8 mouse cellular contexts compared by ENCODE assay signal in genomic region chr12:12905117-12905516, GRCm38 (mm10). TPM values are rescaled to one million over a fixed set of nuclear protein-coding genes. Genes with fewer than 3 reads are reported as not detected.
DNase-seq lines count a peak whose midpoint lies in the region; ATAC-seq lines count a peak whose summit lies in the region.

No protein-coding gene starts in this region.

- peak overlapping the region; percentile 78 for H3K4me2 ChIP-seq in heart, embryonic 13.5 days
- peak overlapping the region; percentile 47 for H3K4me2 ChIP-seq in forebrain, embryonic 14.5 days (ENCODE audit: low read length)
- H3K4me2 ChIP-seq in midbrain, embryonic 12.5 days (replicated peaks), result peak overlapping the region; percentile 60

- no peaks in the 10 kb centered on the region for H3K9me3 ChIP-seq in heart, embryonic 13.5 days
- H3K9me3 ChIP-seq in forebrain, embryonic 14.5 days (replicated peaks; ENCODE audit: control insufficient read depth, low read length), result no peaks in the 10 kb centered on the region
- no peaks in the 10 kb centered on the region for H3K9me3 ChIP-seq in midbrain, embryonic 12.5 days

- no peak overlapping the region for H3K4me3 ChIP-seq in heart, embryonic 13.5 days
- H3K4me3 ChIP-seq in forebrain, embryonic 14.5 days (ENCODE audit: low read depth, low read length), result no peak overlapping the region
- no peak overlapping the region for H3K4me3 ChIP-seq in midbrain, embryonic 12.5 days

- no peak for ATAC-seq in heart, embryonic 13.5 days (ENCODE audit: extremely low read depth, insufficient number of reproducible peaks, low FRiP score, low TSS enrichment)
- ATAC-seq in forebrain, embryonic 14.5 days, result peak; percentile 6; the same call in 1 of the 2 replicates
- ATAC-seq in midbrain, embryonic 12.5 days (ENCODE audit: low FRiP score, low read depth), result peak; percentile 24

- H3K9ac ChIP-seq in heart, embryonic 13.5 days, result no peak overlapping the region
- peak overlapping the region; percentile 63 for H3K9ac ChIP-seq in forebrain, embryonic 14.5 days (ENCODE audit: low read length)
- H3K9ac ChIP-seq in midbrain, embryonic 12.5 days (replicated peaks), result no peak overlapping the region

- peaks cover 23% of the 10 kb centered on the region for H3K4me1 ChIP-seq in heart, embryonic 13.5 days
- H3K4me1 ChIP-seq in forebrain, embryonic 14.5 days (ENCODE audit: control insufficient read depth, insufficient read depth, low read length), result peaks cover 39% of the 10 kb centered on the region
- H3K4me1 ChIP-seq in midbrain, embryonic 12.5 days, result peaks cover 42% of the 10 kb centered on the region

- peaks cover 10% of the 10 kb centered on the region; the same call in 1 of the 2 replicates for H3K27me3 ChIP-seq in heart, embryonic 13.5 days (replicated peaks)
- H3K27me3 ChIP-seq in forebrain, embryonic 14.5 days (replicated peaks; ENCODE audit: control insufficient read depth, insufficient read depth, low read length), result no peaks in the 10 kb centered on the region
- peaks cover 3% of the 10 kb centered on the region; the same call in 1 of the 2 replicates for H3K27me3 ChIP-seq in midbrain, embryonic 12.5 days

- 54% methylated on average over 6 of the region's 6 CpGs for WGBS in heart, embryonic 13.5 days
- WGBS in forebrain, embryonic 14.5 days, result 13% methylated on average over 6 of the region's 6 CpGs
- WGBS in midbrain, embryonic 12.5 days, result 22% methylated on average over 6 of the region's 6 CpGs

- no peak overlapping the region for H3K27ac ChIP-seq in heart, embryonic 13.5 days (replicated peaks)
- H3K27ac ChIP-seq in forebrain, embryonic 14.5 days (ENCODE audit: low read depth, low read length), result peak overlapping the region; percentile 96
- H3K27ac ChIP-seq in midbrain, embryonic 12.5 days (replicated peaks), result peak overlapping the region; percentile 92

- intact Hi-C loops in heart, postnatal 25 days (cut with DNase I), result loop anchor here (10.0 kb wide), 1 partner anchor 220 kb away; no protein-coding TSS in a partner anchor
- intact Hi-C loops in left cerebral cortex, postnatal 36 days (cut with DNase I), result no loop called here

- H3K36me3 ChIP-seq in heart, embryonic 13.5 days, result no peaks in the 10 kb centered on the region
- no peaks in the 10 kb centered on the region for H3K36me3 ChIP-seq in forebrain, embryonic 14.5 days (ENCODE audit: control insufficient read depth, insufficient read depth, low read length)
- H3K36me3 ChIP-seq in midbrain, embryonic 12.5 days, result no peaks in the 10 kb centered on the region

- DNase-seq in heart, postnatal 25 days (ENCODE audit: low spot score), result no peak
- peak; percentile 49 for DNase-seq in cerebellum, adult 11-12 months
- DNase-seq in forebrain, embryonic 14.5 days (ENCODE audit: low spot score), result peak; percentile 54
- no peak for DNase-seq in left cerebral cortex, postnatal 36 days (ENCODE audit: low spot score in 2 of 2)
- DNase-seq in urinary bladder, postnatal 10 days (ENCODE audit: low spot score), result no peak
- no peak for DNase-seq in gastrocnemius, adult 8-10 months (ENCODE audit: low spot score in 2 of 2)

RNA-seq across cellular contexts. Expression of gene Mycn, which starts 36.6 kb away (rescaled TPM):
- 45.4 and 52.2 TPM in 2 replicates for polyA plus RNA-seq in heart, embryonic 13.5 days (2015; fragmentation: Nextera tagmentation; extraction: Ambion mirVana)
- 1 to 10 TPM; 4.9 to 5.9 TPM for total RNA-seq in heart, postnatal 25 days (2021)
- polyA plus RNA-seq in forebrain, embryonic 14.5 days (2014; fragmentation: Nextera tagmentation; extraction: Ambion mirVana), result 103 and 132 TPM in 2 replicates
- 94.0 and 101 TPM in 2 replicates for polyA plus RNA-seq in midbrain, embryonic 12.5 days (2016; fragmentation: Nextera tagmentation; extraction: Ambion mirVana)
- total RNA-seq in left cerebral cortex, postnatal 36 days (2021), result 10 to 100 TPM in 1 of 2 experiments, 1 to 10 TPM in 1; 9.8 to 12.7 TPM
- 1 to 10 TPM in 1 of 4 experiments, under 1 TPM in 3; 0.34 to 3.5 (median 0.63) TPM for total RNA-seq in gastrocnemius, adult 8-10 months (2022)

Comparison
In these comparisons a context has a peak if more than half of its experiments do, and no peak if none do; other contexts are left out.
1. DNase-seq: peak in cerebellum, adult 11-12 months (single experiment) and forebrain, embryonic 14.5 days (single experiment); none in heart, postnatal 25 days (single experiment), left cerebral cortex, postnatal 36 days (0 of 2), urinary bladder, postnatal 10 days (single experiment) and gastrocnemius, adult 8-10 months (0 of 2).
2. Peak in every context shown above with its lines, with median percentiles within 50 percentile points of each other: H3K4me2 ChIP-seq.